Mouse (Mus musculus): ENCODE measurements around the gene Gm13697. TPM values are rescaled to one million over a fixed set of nuclear protein-coding genes. Genes with fewer than 3 reads are reported as not detected.

Gm13697 gene
- polyA plus RNA-seq, 1 experiment from 2014 or later = not detected

Other genes starting within 250 kb of the Gm13697 start
- gene Fam171b, start 172.1 kb upstream of the Gm13697 start, polyA plus RNA-seq (2014; fragmentation: Nextera tagmentation; extraction: Ambion mirVana) = 20.1 and 20.4 TPM in 2 replicates
- gene Zswim2, start 43.5 kb upstream of the Gm13697 start, polyA plus RNA-seq (2014; fragmentation: Nextera tagmentation; extraction: Ambion mirVana) = not detected in 2 replicates
- gene Gm13698, start 29.1 kb upstream of the Gm13697 start, polyA plus RNA-seq (2014; fragmentation: Nextera tagmentation; extraction: Ambion mirVana) = not detected in 2 replicates
- gene Gm13693, start 23.2 kb upstream of the Gm13697 start, polyA plus RNA-seq (2014; fragmentation: Nextera tagmentation; extraction: Ambion mirVana) = not detected in 2 replicates
- gene Gm13695, start 17.4 kb upstream of the Gm13697 start, polyA plus RNA-seq (2014; fragmentation: Nextera tagmentation; extraction: Ambion mirVana) = not detected in 2 replicates
- not detected in 2 replicates for gene Gm13696, start 11.6 kb upstream of the Gm13697 start, polyA plus RNA-seq (2014; fragmentation: Nextera tagmentation; extraction: Ambion mirVana)
- gene Gm13694, start 5.8 kb upstream of the Gm13697 start, polyA plus RNA-seq (2014; fragmentation: Nextera tagmentation; extraction: Ambion mirVana) = not detected in 2 replicates
- gene Gm13691, start 5.8 kb downstream of the Gm13697 start, polyA plus RNA-seq (2014; fragmentation: Nextera tagmentation; extraction: Ambion mirVana) = not detected in 2 replicates